Mouse (Mus musculus) cerebellum, adult 2 months (tissue): ENCODE results near the gene Mcoln3. TPM values are rescaled to one million over a fixed set of nuclear protein-coding genes. Genes with fewer than 3 reads are reported as not detected.

Experiments
- DNase-seq, 2 experiments: peaks; one replicate each; pipeline ENCODE4 v3.0.0; 2021
- H3K27ac ChIP-seq: fragments of 200-500 bp; 2 replicates; pipeline ENCODE4 v1.5.1; 2012; ENCODE audit warnings: low read length, control low read depth, inconsistent platforms; ENCODE audit not compliant: insufficient read depth
- H3K27me3 ChIP-seq: fragments of 200-500 bp; 2 replicates; pipeline ENCODE4 v1.6.1; 2012; ENCODE audit warnings: inconsistent platforms, mild to moderate bottlenecking, low read length, moderate library complexity; ENCODE audit not compliant: control insufficient read depth, insufficient read depth
- H3K4me1 ChIP-seq: fragments of 200-500 bp; 2 replicates; pipeline ENCODE4 v1.6.1; 2011; ENCODE audit warnings: low read length; ENCODE audit not compliant: control insufficient read depth, insufficient read depth
- H3K4me3 ChIP-seq: fragments of 200-500 bp; replicated peaks from 2 replicates; pipeline ENCODE3; 2011; ENCODE audit warnings: mild to moderate bottlenecking, low read depth, low read length, control low read depth; ENCODE audit not compliant: insufficient read depth
- CTCF ChIP-seq: fragments of 200-500 bp; IDR thresholded peaks from 2 replicates; pipeline ENCODE4 v1.5.1; 2011; ENCODE audit warnings: low read depth, mild to moderate bottlenecking, control low read depth, low read length, moderate library complexity, borderline replicate concordance; ENCODE audit not compliant: insufficient read depth
- POLR2A ChIP-seq: fragments of 200-500 bp; IDR thresholded peaks from 2 replicates; pipeline ENCODE4 v1.6.1; 2011; ENCODE audit warnings: low read length, control low read depth, borderline replicate concordance; ENCODE audit not compliant: insufficient read depth
- WGBS: fragments of 180-500 bp; shearing (Covaris S2); methylation state at CpG from one replicate; pipeline ENCODE4 v1.1.7; 2018; 5-methylcytosine and 5-hydroxymethylcytosine counted together
- polyA plus RNA-seq: library from polyadenylated mRNA; depleted of rRNA; stranded (reverse); fragments of >200 nt; gene quantifications from 2 replicates; pipeline ENCODE4 v1.2.3, GENCODE M21; 2012

Gene Mcoln3
- polyA plus RNA-seq, 1 experiment: 0.07 TPM

- Histone ChIP-seq H3K27me3 (no peaks in the 10 kb centered on the region), H3K27ac (no peak overlapping the region), H3K4me1 (no peaks in the 10 kb centered on the region), H3K4me3 (no peak overlapping the region)
- TF ChIP-seq CTCF: no peak
- TF ChIP-seq POLR2A: no peak
- WGBS: 92% methylated on average over 7 of the region's 7 CpGs
- no peak for DNase-seq
Measured at GRCm38 (mm10) chr3:146140276-146140675, 23.0 kb downstream of the Mcoln3 start.

GRCm38 (mm10) chr3:146142523-146142922 is 25.3 kb downstream of the Mcoln3 start:
- TF ChIP-seq CTCF (no peak), POLR2A (no peak)
- DNase-seq: no peak
- Histone ChIP-seq H3K27ac (no peak overlapping the region), H3K27me3 (no peaks in the 10 kb centered on the region), H3K4me3 (no peak overlapping the region), H3K4me1 (no peaks in the 10 kb centered on the region)
- WGBS: 78% methylated on average over 7 of the region's 7 CpGs

DNA sequence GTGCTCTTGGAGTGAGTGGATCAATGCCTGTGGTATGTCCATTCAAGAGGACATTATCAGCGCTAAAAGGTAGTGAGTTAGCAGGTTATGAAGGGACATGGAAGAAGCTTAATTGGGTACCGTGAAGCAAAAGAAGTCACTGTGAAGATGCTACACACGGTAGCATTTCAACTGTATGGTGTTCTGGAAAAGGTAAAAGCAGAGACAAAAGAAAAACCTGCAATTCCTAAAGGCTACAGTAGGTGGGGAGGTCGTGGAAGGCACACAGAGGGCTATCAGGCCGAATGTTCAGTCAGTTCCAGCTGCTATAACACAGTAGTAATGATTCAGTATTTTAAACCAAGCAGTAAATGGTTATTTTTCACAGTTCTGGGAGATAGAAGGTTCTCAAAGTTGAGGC is 28.3 kb downstream of the Mcoln3 start:
- Histone ChIP-seq H3K4me1 (peaks cover 7% of the 10 kb centered on the region), H3K27me3 (no peaks in the 10 kb centered on the region; the same call in 1 of the 2 replicates), H3K27ac (no peak overlapping the region), H3K4me3 (no peak overlapping the region)
- WGBS: 59% methylated on average over 5 of the region's 5 CpGs
- DNase-seq: no peak
- TF ChIP-seq CTCF: no peak
- TF ChIP-seq POLR2A: no peak

- DNase-seq: no peak
- no peak for TF ChIP-seq CTCF
- no peak for TF ChIP-seq POLR2A
- Histone ChIP-seq H3K4me1 (peaks cover 7% of the 10 kb centered on the region), H3K27me3 (no peaks in the 10 kb centered on the region; the same call in 1 of the 2 replicates), H3K4me3 (no peak overlapping the region), H3K27ac (no peak overlapping the region)
- WGBS: 65% methylated on average over 5 of the region's 5 CpGs
Measured at GRCm38 (mm10) chr3:146146131-146146530, 28.9 kb downstream of the Mcoln3 start.

- no peak for TF ChIP-seq POLR2A
- no peak for TF ChIP-seq CTCF
Measured at GRCm38 (mm10) chr3:146149156-146150057, 32.2 kb downstream of the Mcoln3 start, which contains the start of gene Mcoln2. TSS of gene Mcoln2 (plus strand) at chr3:146149833.

GRCm38 (mm10) chr3:146150058-146150400 is 32.8 kb downstream of the Mcoln3 start:
- H3K27me3 ChIP-seq: no peaks in the 10 kb centered on the region; the same call in 1 of the 2 replicates
- no peak for TF ChIP-seq CTCF
- no peak for TF ChIP-seq POLR2A
- H3K4me3 ChIP-seq: peak overlapping the region; percentile 28
- WGBS: 2% methylated on average over 26 of the region's 26 CpGs
- H3K4me1 ChIP-seq: peaks cover 7% of the 10 kb centered on the region
- no peak overlapping the region for H3K27ac ChIP-seq
- no peak for DNase-seq

More at GRCm38 (mm10) chr3:146149156-146150057, 32.2 kb downstream of the Mcoln3 start, which contains the start of gene Mcoln2:
- whole genome bisulfite sequencing: 13% methylated on average over 34 of the region's 34 CpGs
- peaks cover 7% of the 10 kb centered on the region for H3K4me1 ChIP-seq
- H3K4me3 ChIP-seq: peak within 1 kb of the TSS; percentile 28
- H3K27ac ChIP-seq: no peak within 1 kb of the TSS
- DNase-seq: no peak
- no peaks in the 10 kb centered on the region; the same call in 1 of the 2 replicates for H3K27me3 ChIP-seq

DNA sequence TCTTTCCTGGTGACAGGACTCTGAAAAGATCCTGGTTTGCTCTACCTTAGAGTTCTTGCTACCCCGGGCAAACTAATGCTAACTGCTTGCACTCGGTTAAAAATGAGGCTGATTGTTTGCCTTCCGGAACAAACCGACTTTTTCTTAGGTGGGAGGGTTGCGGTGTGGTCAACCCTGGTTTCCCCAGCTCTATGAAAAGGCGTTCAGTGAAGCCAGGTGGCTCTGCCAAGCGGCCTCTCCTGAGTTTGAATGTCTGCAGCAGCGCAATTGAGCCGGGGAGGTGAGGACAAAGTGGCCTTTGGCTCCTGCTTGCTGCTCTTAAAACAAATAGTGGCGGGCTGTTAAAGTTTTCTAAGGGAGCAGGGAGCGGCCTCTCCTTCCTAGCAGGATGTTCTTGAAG is 33.3 kb downstream of the Mcoln3 start:
- no peaks in the 10 kb centered on the region; the same call in 1 of the 2 replicates for H3K27me3 ChIP-seq
- TF ChIP-seq CTCF: no peak
- TF ChIP-seq POLR2A: no peak
- 38% methylated on average over 11 of the region's 11 CpGs for WGBS
- peaks cover 7% of the 10 kb centered on the region for H3K4me1 ChIP-seq
- H3K27ac ChIP-seq: no peak overlapping the region
- H3K4me3 ChIP-seq: no peak overlapping the region
- no peak for DNase-seq

- WGBS: 96% methylated on average over 10 of the region's 10 CpGs
- Histone ChIP-seq H3K27me3 (no peaks in the 10 kb centered on the region; the same call in 1 of the 2 replicates), H3K4me3 (no peak overlapping the region), H3K4me1 (peaks cover 7% of the 10 kb centered on the region), H3K27ac (no peak overlapping the region)
- DNase-seq: no peak
- TF ChIP-seq CTCF: no peak
- no peak for TF ChIP-seq POLR2A
Measured at GRCm38 (mm10) chr3:146151328-146151727, 34.1 kb downstream of the Mcoln3 start.
